Mouse (Mus musculus) inflammation-experienced regulatory T-cells, adult 6 months (primary cell): ENCODE measurements around the gene Cdh24. TPM values are rescaled to one million over a fixed set of nuclear protein-coding genes. Genes with fewer than 3 reads are reported as not detected.
A peak's percentile ranks its signal among the peaks of the same experiment; 100 is the strongest.

ENCODE experiments used
- ATAC-seq: one replicate; pipeline ENCODE4 v1.8.0; 2017
- polyA plus RNA-seq, 3 experiments: library from polyadenylated mRNA; unstranded; fragments of 100-300 nt; shearing (Covaris generic); gene quantifications; one replicate each; pipeline ENCODE4 v1.2.1; 2017

The Cdh24 gene
- polyA plus RNA-seq, 3 experiments from 2014 or later, result 0.12 to 0.42 (median 0.15) TPM

GRCm38 (mm10) chr14:54603686-54604085 is 37.5 kb downstream of the Cdh24 start:
- no peak for ATAC-seq

DNA sequence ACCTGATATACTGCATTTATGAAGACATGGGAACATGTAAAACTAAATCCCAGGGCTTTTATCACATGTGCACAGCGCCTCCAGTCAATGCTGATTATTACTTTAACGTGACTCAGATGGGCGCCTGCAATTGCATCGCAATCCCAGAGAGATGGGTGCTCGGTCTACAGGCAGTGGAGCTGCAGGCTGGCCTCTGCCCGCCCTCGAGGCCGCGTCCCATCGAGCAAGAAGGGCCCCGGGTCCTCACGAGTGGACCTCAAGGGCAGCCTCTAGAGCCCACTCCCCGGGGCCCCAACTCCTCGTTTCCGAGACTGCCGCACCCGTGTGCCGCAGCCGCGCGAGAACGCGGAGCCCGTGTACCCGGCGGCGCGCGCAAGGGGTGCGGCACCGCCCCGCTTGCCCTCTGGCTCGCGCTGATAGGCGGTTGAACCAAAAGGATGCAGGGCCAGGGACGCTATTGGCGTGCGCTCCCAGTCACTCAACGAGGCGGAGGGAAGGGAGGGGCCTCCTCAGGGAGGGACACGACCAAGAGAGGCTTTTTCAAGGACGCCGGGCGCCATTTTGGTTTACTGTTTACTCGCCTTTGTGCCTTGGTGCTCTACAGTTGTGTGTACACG is 38.0 kb downstream of the Cdh24 start:
- ATAC-seq, result peak; percentile 99

DNA sequence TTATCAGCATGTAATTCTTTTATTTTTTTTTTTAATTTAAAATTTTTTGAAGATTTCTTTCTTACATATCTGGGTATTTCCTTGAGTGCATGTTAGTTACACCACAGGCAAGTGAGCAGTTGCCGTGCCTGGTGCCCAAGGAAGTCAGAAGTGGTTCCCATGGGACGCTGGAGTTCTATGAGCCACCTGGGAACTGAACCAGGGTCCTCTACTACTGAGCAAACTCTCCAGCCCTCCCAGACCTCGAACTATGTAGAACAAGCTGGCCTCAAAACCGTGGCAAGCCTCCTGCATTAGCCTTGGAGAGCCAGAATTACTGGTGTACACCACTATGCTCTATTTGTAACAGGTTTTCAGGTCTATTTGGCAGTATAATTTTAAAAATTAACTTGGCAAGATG is 38.6 kb downstream of the Cdh24 start:
- no peak for ATAC-seq

- ATAC-seq, result no peak
These were observed 39.6 kb downstream of the Cdh24 start for GRCm38 (mm10) chr14:54601601-54602000.

DNA sequence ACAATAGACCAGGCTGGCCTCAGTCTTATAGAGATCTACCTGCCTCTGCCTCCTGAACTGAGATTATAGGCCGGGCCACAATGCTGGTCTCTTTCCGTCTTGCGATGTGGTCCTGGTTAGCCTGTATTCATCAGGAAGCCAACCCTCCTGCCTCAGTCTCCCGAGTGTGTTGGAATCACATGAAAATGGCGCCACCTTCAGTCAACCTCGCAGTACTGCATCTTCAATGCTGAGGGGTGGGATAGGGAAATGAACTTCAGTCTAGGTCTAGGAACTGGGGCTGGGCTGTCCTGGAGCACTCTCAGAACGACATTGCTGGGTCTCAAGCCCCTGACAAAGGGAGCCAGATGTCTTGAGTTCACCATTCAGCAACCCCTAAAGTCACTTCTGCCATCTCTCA is 44.1 kb downstream of the Cdh24 start:
- no peak for ATAC-seq

GRCm38 (mm10) chr14:54594631-54595414 is 46.3 kb downstream of the Cdh24 start:
- no peak for ATAC-seq

DNA sequence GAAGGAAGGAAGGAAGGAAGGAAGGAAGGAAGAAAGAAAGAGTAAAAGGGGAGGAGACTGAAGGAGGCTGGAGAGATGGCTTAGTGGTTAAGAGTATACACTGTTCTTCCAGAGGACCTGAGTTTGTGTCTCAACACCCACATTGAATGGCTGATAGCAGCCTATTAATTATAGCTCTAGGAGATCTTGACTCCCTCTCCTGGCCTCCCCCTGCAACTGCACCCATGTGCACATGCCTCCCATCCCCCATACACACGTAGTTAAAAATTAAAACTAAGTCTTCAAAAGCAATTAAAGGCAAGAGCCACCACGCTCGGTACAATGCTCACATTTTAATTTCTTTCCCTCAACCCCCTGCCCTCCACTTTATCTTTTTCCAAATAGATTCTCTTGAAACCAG is 47.1 kb downstream of the Cdh24 start:
- ATAC-seq, result no peak

DNA sequence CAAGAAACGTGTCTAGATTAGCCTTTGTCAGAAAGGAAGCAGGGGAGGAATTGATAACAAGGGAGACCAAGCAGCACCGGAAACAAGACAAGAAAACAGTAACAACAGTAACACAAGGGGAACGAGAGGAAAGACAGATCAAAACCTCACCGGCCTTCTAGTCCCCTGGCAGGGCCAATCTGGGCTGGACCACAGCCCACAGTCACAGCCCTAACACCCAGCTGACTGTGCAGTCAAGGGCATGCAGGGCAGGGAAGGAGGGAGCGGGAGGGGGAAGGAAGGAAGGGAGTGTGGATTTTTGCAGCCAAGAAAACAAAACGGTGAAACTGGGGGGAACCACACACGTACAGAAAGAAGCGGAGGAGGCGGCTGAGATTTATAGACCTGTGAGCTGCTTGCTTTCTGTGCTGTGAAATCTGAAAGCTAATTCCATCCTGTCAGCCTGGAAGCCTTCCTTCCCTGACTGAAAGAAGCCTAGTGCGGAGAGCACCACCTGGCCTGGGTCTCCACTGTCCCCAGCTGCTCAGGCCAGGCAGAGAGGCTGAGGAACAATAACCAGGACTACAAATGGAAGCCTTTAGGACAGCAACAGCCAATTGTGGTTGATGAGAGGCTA is 48.7 kb downstream of the Cdh24 start:
- ATAC-seq, result no peak

DNA sequence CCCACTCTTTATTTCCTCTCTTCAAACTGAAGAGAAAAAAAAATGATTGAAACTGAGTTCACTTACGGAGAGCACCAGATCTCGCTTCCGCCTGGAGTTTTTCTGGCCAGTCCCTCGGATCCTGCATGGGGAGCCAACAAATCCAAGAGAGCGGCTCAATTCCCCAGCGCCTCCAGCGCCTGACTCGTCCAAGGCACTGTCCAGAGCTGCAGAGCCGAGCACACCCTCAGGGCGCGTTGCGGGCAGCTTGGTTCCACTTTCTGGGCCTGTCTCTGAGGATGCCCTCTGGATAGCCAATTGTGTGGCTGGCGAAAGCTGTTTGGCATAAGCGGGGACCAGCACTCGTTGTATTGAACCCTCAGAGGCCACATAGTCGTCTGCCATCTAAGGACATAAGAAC is 50.1 kb downstream of the Cdh24 start:
- ATAC-seq, result no peak

DNA sequence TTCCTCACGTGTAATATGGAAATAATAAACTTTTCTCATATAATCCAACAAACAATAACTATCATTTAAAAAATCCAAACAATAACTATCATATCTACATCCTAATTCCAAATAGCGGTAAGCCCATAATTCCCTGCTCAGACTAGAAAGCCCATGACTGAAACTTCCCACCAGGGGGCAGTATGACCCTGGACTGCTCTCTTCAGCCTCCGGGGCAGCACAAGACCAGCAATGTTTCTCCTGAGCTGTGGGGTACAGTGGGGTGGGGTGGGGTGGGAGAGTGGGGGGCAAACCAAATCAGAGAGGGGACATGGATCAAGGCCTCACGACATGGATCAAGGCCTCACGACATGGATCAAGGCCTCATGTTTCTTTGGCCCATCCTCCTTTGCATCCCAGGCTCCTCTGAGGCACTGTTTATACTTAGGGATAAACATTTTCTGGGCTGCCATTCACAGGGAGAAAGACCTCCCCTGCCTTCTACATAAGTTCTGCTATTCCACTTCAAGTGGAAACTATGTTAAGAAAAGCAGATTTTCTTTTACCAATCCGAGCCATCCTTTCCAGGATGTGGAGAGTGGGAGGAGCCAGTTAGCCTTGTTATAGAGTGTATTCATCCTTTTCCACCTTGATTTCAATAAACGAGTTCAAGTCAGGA is 57.4 kb downstream of the Cdh24 start:
- no peak for ATAC-seq

GRCm38 (mm10) chr14:54582536-54582935 is 58.6 kb downstream of the Cdh24 start:
- no peak for ATAC-seq

Other genes starting within 250 kb of the Cdh24 start
- 1 to 10 TPM in 1 of 3 experiments, under 1 TPM in 2; 0.42 to 2.5 (median 0.49) TPM for gene Slc7a7, start 223.6 kb downstream of the Cdh24 start, polyA plus RNA-seq
- gene Mrpl52, start 214.5 kb downstream of the Cdh24 start, polyA plus RNA-seq, result 100 to 1,000 TPM; 253 to 303 (median 292) TPM
- gene Mmp14, start 209.8 kb downstream of the Cdh24 start, polyA plus RNA-seq, result under 1 TPM in 2 of 3 experiments, not detected in 1; 0.29 to 0.47 TPM
- gene Lrp10, start 177.2 kb downstream of the Cdh24 start, polyA plus RNA-seq, result 10 to 100 TPM; 52.5 to 66.4 (median 63.3) TPM
- under 1 TPM; 0.50 to 0.58 (median 0.57) TPM for gene Rem2, start 165.3 kb downstream of the Cdh24 start, polyA plus RNA-seq
- 10 to 100 TPM; 27.9 to 47.0 (median 36.6) TPM for gene Prmt5, start 123.8 kb downstream of the Cdh24 start, polyA plus RNA-seq
- 10 to 100 TPM; 24.6 to 39.7 (median 31.6) TPM for gene Haus4, start 86.7 kb downstream of the Cdh24 start, polyA plus RNA-seq
- gene Ajuba, start 63.8 kb downstream of the Cdh24 start, polyA plus RNA-seq, result under 1 TPM; 0.10 to 0.25 (median 0.15) TPM
- gene 4931414P19Rik, start 35.4 kb downstream of the Cdh24 start, polyA plus RNA-seq, result 1 to 10 TPM; 1.5 to 2.5 (median 1.7) TPM
- gene Psmb5, start 23.3 kb downstream of the Cdh24 start, polyA plus RNA-seq, result 100 to 1,000 TPM; 131 to 214 (median 136) TPM
- not detected for gene Psmb11, start 19.9 kb downstream of the Cdh24 start, polyA plus RNA-seq
- gene Gm17606, start 412 bp downstream of the Cdh24 start, polyA plus RNA-seq, result not detected
- 10 to 100 TPM; 87.2 to 94.2 (median 92.9) TPM for gene 1700123O20Rik, start 44.9 kb upstream of the Cdh24 start, polyA plus RNA-seq
- gene Acin1, start 45.6 kb upstream of the Cdh24 start, polyA plus RNA-seq, result 100 to 1,000 TPM; 108 to 175 (median 154) TPM
- gene Gm29776, start 57.5 kb upstream of the Cdh24 start, polyA plus RNA-seq, result under 1 TPM in 2 of 3 experiments, not detected in 1; 0.28 to 0.40 TPM
- not detected for gene Cebpe, start 70.8 kb upstream of the Cdh24 start, polyA plus RNA-seq
- under 1 TPM in 2 of 3 experiments, not detected in 1; 0.20 to 0.29 TPM for gene Slc7a8, start 140.6 kb upstream of the Cdh24 start, polyA plus RNA-seq
- gene Rnf212b, start 172.8 kb upstream of the Cdh24 start, polyA plus RNA-seq, result not detected
- gene Homez, start 229.6 kb upstream of the Cdh24 start, polyA plus RNA-seq, result 1 to 10 TPM; 2.1 to 8.4 (median 7.9) TPM
- gene Ppp1r3e, start 236.2 kb upstream of the Cdh24 start, polyA plus RNA-seq, result 1 to 10 TPM in 2 of 3 experiments, not detected in 1; 2.4 to 4.1 TPM
- 1 to 10 TPM; 1.3 to 2.1 (median 1.7) TPM for gene Bcl2l2, start 242.0 kb upstream of the Cdh24 start, polyA plus RNA-seq
- 1 to 10 TPM in 1 of 3 experiments, not detected in 2; 1.6 TPM for gene Gm20521, start 242.1 kb upstream of the Cdh24 start, polyA plus RNA-seq